Mouse (Mus musculus) forebrain, embryonic 12.5 days (tissue): ENCODE results near the gene Tap1. TPM values are rescaled to one million over a fixed set of nuclear protein-coding genes. Genes with fewer than 3 reads are reported as not detected.

ENCODE experiments used
- polyA plus RNA-seq: library from polyadenylated mRNA; unstranded; fragments of >200 nt; fragmentation: Nextera tagmentation; extraction: Ambion mirVana; gene quantifications from 2 replicates; pipeline ENCODE4 v1.2.1, GENCODE M21; 2016

The Tap1 gene
- polyA plus RNA-seq, 1 experiment from 2014 or later, result 2.2 TPM

Other genes with a start within 250 kb of the Tap1 start
- 198 and 201 TPM in 2 replicates for gene Pfdn6, start 247.2 kb upstream of the Tap1 start, polyA plus RNA-seq
- 40.1 and 41.9 TPM in 2 replicates for gene Wdr46, start 246.9 kb upstream of the Tap1 start, polyA plus RNA-seq
- 5.0 and 7.1 TPM in 2 replicates for gene B3galt4, start 236.1 kb upstream of the Tap1 start, polyA plus RNA-seq
- gene Vps52, start 231.7 kb upstream of the Tap1 start, polyA plus RNA-seq, result 58.4 and 63.5 TPM in 2 replicates
- 934 and 1,034 TPM in 2 replicates for gene Rps18, start 231.6 kb upstream of the Tap1 start, polyA plus RNA-seq
- 23.3 and 28.2 TPM in 2 replicates for gene H2-K1, start 187.2 kb upstream of the Tap1 start, polyA plus RNA-seq
- gene Ring1, start 162.9 kb upstream of the Tap1 start, polyA plus RNA-seq, result 19.1 and 23.6 TPM in 2 replicates
- 92.8 and 103 TPM in 2 replicates for gene H2-Ke6, start 159.5 kb upstream of the Tap1 start, polyA plus RNA-seq
- 160 and 166 TPM in 2 replicates for gene Slc39a7, start 155.9 kb upstream of the Tap1 start, polyA plus RNA-seq
- 54.8 and 59.5 TPM in 2 replicates for gene Rxrb, start 155.7 kb upstream of the Tap1 start, polyA plus RNA-seq
- 1.4 and 2.5 TPM in 2 replicates for gene Col11a2, start 148.1 kb upstream of the Tap1 start, polyA plus RNA-seq
- 0.27 and 0.41 TPM in 2 replicates for gene H2-Oa, start 95.2 kb upstream of the Tap1 start, polyA plus RNA-seq
- 9.1 and 9.6 TPM in 2 replicates for gene H2-DMa, start 68.0 kb upstream of the Tap1 start, polyA plus RNA-seq
- 138 and 146 TPM in 2 replicates for gene Brd2, start 64.9 kb upstream of the Tap1 start, polyA plus RNA-seq
- not detected in 2 replicates for gene H2-DMb2, start 44.2 kb upstream of the Tap1 start, polyA plus RNA-seq
- 0.38 and 0.69 TPM in 2 replicates for gene H2-DMb1, start 34.5 kb upstream of the Tap1 start, polyA plus RNA-seq
- 0.78 and 1.1 TPM in 2 replicates for gene Psmb9, start 211 bp downstream of the Tap1 start, polyA plus RNA-seq
- 0.53 and 1.7 TPM in 2 replicates for gene Psmb8, start 10.2 kb downstream of the Tap1 start, polyA plus RNA-seq
- gene Tap2, start 16.0 kb downstream of the Tap1 start, polyA plus RNA-seq, result 0.47 and 1.1 TPM in 2 replicates
- not detected in 2 replicates for gene H2-Ob, start 51.4 kb downstream of the Tap1 start, polyA plus RNA-seq
- 1.9 and 2.5 TPM in 2 replicates for gene H2-Ab1, start 70.1 kb downstream of the Tap1 start, polyA plus RNA-seq
- gene H2-Aa, start 100.3 kb downstream of the Tap1 start, polyA plus RNA-seq, result not detected in 2 replicates
- gene H2-Eb1, start 118.3 kb downstream of the Tap1 start, polyA plus RNA-seq, result 1.1 and 1.2 TPM in 2 replicates
- not detected in 2 replicates for gene H2-Eb2, start 138.1 kb downstream of the Tap1 start, polyA plus RNA-seq
- gene Btnl2, start 167.3 kb downstream of the Tap1 start, polyA plus RNA-seq, result not detected in 2 replicates
- not detected in 2 replicates for gene Btnl1, start 189.6 kb downstream of the Tap1 start, polyA plus RNA-seq
- 2.4 and 2.6 TPM in 2 replicates for gene BC051142, start 211.3 kb downstream of the Tap1 start, polyA plus RNA-seq